Mouse (Mus musculus): ENCODE data around the gene Kcng3. TPM values are rescaled to one million over a fixed set of nuclear protein-coding genes. Genes with fewer than 3 reads are reported as not detected.
A peak's percentile ranks its signal among the peaks of the same experiment; 100 is the strongest.

The Kcng3 gene
- polyA plus RNA-seq, 1 experiment: 0.51 TPM

GRCm38 (mm10) chr17:83559081-83559480 is 72.6 kb downstream of the Kcng3 start:
- no peaks in the 10 kb centered on the region for H3K4me1 ChIP-seq (ENCODE audit: control insufficient read depth, insufficient read depth, insufficient read length)
- no peak for TF ChIP-seq CTCF (IDR thresholded peaks at IDR 0.05; ENCODE audit: extremely low read depth, insufficient read depth, insufficient read length, insufficient replicate concordance)
- TF ChIP-seq POLR2A (IDR thresholded peaks at IDR 0.05; ENCODE audit: low read depth, low read length): no peak
- no peaks in the 10 kb centered on the region for H3K27me3 ChIP-seq (ENCODE audit: control insufficient read depth, insufficient read depth, low read length)
- H3K27ac ChIP-seq (ENCODE audit: insufficient read depth, low read length): no peak overlapping the region
- no peaks in the 10 kb centered on the region for H3K36me3 ChIP-seq (ENCODE audit: control insufficient read depth, insufficient read depth, low read length)
- DNase-seq (ENCODE audit: low read depth in 1 of 2, low spot score in 2 of 2): no peak
- 68% methylated on average over 8 of the region's 8 CpGs for WGBS
- no peak overlapping the region for H3K4me3 ChIP-seq (ENCODE audit: extremely low read depth, insufficient read depth, insufficient read length)

DNA sequence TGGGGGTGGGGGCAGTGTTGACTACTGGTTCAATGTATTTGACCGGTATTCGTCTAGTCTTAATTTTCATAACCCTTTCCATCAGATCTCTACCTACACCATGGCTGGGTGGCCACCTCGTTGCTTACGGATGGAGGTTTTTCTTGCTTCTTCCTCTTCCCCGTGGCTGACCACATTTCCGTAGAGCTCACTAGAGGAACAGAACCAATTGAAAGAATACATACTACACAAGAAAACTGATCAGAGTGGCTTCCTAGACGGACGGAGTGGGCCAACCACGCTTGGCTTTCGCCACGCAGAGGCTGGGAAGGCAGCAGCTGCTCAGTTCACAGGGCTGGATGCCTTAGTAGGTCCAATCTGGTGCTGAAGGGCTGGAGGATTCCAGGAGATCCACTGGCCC is 75.9 kb downstream of the Kcng3 start:
- Histone ChIP-seq H3K36me3 (ENCODE audit: control insufficient read depth, insufficient read depth, low read length) (no peaks in the 10 kb centered on the region), H3K27me3 (ENCODE audit: control insufficient read depth, insufficient read depth, low read length) (no peaks in the 10 kb centered on the region), H3K27ac (ENCODE audit: insufficient read depth, low read length) (no peak overlapping the region), H3K4me3 (ENCODE audit: extremely low read depth, insufficient read depth, insufficient read length) (no peak overlapping the region), H3K4me1 (ENCODE audit: control insufficient read depth, insufficient read depth, insufficient read length) (no peaks in the 10 kb centered on the region)
- WGBS: 57% methylated on average over 11 of the region's 11 CpGs
- TF ChIP-seq CTCF (IDR thresholded peaks at IDR 0.05; ENCODE audit: extremely low read depth, insufficient read depth, insufficient read length, insufficient replicate concordance): no peak
- no peak for TF ChIP-seq POLR2A (IDR thresholded peaks at IDR 0.05; ENCODE audit: low read depth, low read length)
- no peak for DNase-seq (ENCODE audit: low read depth in 1 of 2, low spot score in 2 of 2)

DNA sequence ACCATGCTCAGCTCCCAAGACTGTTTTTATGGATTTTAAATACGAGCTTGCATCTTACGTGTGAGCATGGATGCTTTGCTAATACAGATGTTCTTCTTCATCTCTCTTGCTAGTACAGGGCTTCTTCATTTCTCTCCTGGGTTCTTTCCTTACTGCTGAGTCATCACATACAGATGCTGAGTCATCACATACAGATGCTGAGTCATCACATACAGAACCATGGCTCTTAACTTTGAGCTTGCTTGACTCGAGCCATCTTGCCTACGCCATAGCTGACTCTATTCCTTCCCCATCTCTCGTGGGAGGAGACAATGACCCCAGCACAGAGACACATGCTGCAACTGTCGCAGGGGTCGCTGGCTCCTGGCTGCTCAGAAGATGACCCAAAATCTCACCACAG is 76.7 kb downstream of the Kcng3 start:
- TF ChIP-seq POLR2A (IDR thresholded peaks at IDR 0.05; ENCODE audit: low read depth, low read length) (no peak), CTCF (IDR thresholded peaks at IDR 0.05; ENCODE audit: extremely low read depth, insufficient read depth, insufficient read length, insufficient replicate concordance) (no peak)
- H3K27me3 ChIP-seq (ENCODE audit: control insufficient read depth, insufficient read depth, low read length): no peaks in the 10 kb centered on the region
- no peak for DNase-seq (ENCODE audit: low read depth in 1 of 2, low spot score in 2 of 2)
- 89% methylated on average over 7 of the region's 7 CpGs for WGBS
- no peaks in the 10 kb centered on the region for H3K4me1 ChIP-seq (ENCODE audit: control insufficient read depth, insufficient read depth, insufficient read length)
- H3K36me3 ChIP-seq (ENCODE audit: control insufficient read depth, insufficient read depth, low read length): no peaks in the 10 kb centered on the region
- H3K4me3 ChIP-seq (ENCODE audit: extremely low read depth, insufficient read depth, insufficient read length): no peak overlapping the region
- no peak overlapping the region for H3K27ac ChIP-seq (ENCODE audit: insufficient read depth, low read length)

GRCm38 (mm10) chr17:83548501-83549233 is 83.0 kb downstream of the Kcng3 start:
- peak in 1 of 2 experiments; percentile 13 for DNase-seq (ENCODE audit: low read depth in 1 of 2, low spot score in 2 of 2)
- Histone ChIP-seq H3K27me3 (ENCODE audit: control insufficient read depth, insufficient read depth, low read length) (no peaks in the 10 kb centered on the region), H3K27ac (ENCODE audit: insufficient read depth, low read length) (no peak overlapping the region), H3K36me3 (ENCODE audit: control insufficient read depth, insufficient read depth, low read length) (no peaks in the 10 kb centered on the region), H3K4me3 (ENCODE audit: extremely low read depth, insufficient read depth, insufficient read length) (no peak overlapping the region), H3K4me1 (ENCODE audit: control insufficient read depth, insufficient read depth, insufficient read length) (peaks cover 3% of the 10 kb centered on the region; the same call in 1 of the 2 replicates)
- TF ChIP-seq POLR2A (IDR thresholded peaks at IDR 0.05; ENCODE audit: low read depth, low read length) (no peak), CTCF (IDR thresholded peaks at IDR 0.05; ENCODE audit: extremely low read depth, insufficient read depth, insufficient read length, insufficient replicate concordance) (no peak)
- WGBS: 22% methylated on average over 12 of the region's 12 CpGs

GRCm38 (mm10) chr17:83547145-83547544 is 84.5 kb downstream of the Kcng3 start:
- H3K27ac ChIP-seq (ENCODE audit: insufficient read depth, low read length): no peak overlapping the region
- no peaks in the 10 kb centered on the region for H3K36me3 ChIP-seq (ENCODE audit: control insufficient read depth, insufficient read depth, low read length)
- H3K4me3 ChIP-seq (ENCODE audit: extremely low read depth, insufficient read depth, insufficient read length): no peak overlapping the region
- no peaks in the 10 kb centered on the region for H3K27me3 ChIP-seq (ENCODE audit: control insufficient read depth, insufficient read depth, low read length)
- H3K4me1 ChIP-seq (ENCODE audit: control insufficient read depth, insufficient read depth, insufficient read length): peaks cover 3% of the 10 kb centered on the region; the same call in 1 of the 2 replicates
- no peak for DNase-seq (ENCODE audit: low read depth in 1 of 2, low spot score in 2 of 2)
- TF ChIP-seq CTCF (IDR thresholded peaks at IDR 0.05; ENCODE audit: extremely low read depth, insufficient read depth, insufficient read length, insufficient replicate concordance) (no peak), POLR2A (IDR thresholded peaks at IDR 0.05; ENCODE audit: low read depth, low read length) (no peak)
- 90% methylated on average over 10 of the region's 10 CpGs for WGBS

- Histone ChIP-seq H3K27ac (ENCODE audit: insufficient read depth, low read length) (no peak overlapping the region), H3K4me3 (ENCODE audit: extremely low read depth, insufficient read depth, insufficient read length) (peak overlapping the region; percentile 44; the same call in 1 of the 2 replicates), H3K27me3 (ENCODE audit: control insufficient read depth, insufficient read depth, low read length) (no peaks in the 10 kb centered on the region), H3K36me3 (ENCODE audit: control insufficient read depth, insufficient read depth, low read length) (no peaks in the 10 kb centered on the region), H3K4me1 (ENCODE audit: control insufficient read depth, insufficient read depth, insufficient read length) (peaks cover 3% of the 10 kb centered on the region; the same call in 1 of the 2 replicates)
- WGBS: 29% methylated on average over 35 of the region's 35 CpGs
- peak in 1 of 2 experiments; percentile 4 for DNase-seq (ENCODE audit: low read depth in 1 of 2, low spot score in 2 of 2)
- no peak for TF ChIP-seq CTCF (IDR thresholded peaks at IDR 0.05; ENCODE audit: extremely low read depth, insufficient read depth, insufficient read length, insufficient replicate concordance)
- no peak for TF ChIP-seq POLR2A (IDR thresholded peaks at IDR 0.05; ENCODE audit: low read depth, low read length)
Observed at GRCm38 (mm10) chr17:83545756-83546742, 85.6 kb downstream of the Kcng3 start.

Measured in spleen, adult 2 months (tissue).